Mouse (Mus musculus) cerebellum, adult (tissue): Measurements from ENCODE around the gene Ryk.

Source experiments
- ATAC-seq: cut with Nextera tagmentation; 2 replicates; pipeline ENCODE4 v1.9.2; 2017; ENCODE audit warnings: mild to moderate bottlenecking, moderate library complexity, mixed read lengths; ENCODE audit not compliant: insufficient number of reproducible peaks, low FRiP score, low TSS enrichment

Gene Ryk

DNA sequence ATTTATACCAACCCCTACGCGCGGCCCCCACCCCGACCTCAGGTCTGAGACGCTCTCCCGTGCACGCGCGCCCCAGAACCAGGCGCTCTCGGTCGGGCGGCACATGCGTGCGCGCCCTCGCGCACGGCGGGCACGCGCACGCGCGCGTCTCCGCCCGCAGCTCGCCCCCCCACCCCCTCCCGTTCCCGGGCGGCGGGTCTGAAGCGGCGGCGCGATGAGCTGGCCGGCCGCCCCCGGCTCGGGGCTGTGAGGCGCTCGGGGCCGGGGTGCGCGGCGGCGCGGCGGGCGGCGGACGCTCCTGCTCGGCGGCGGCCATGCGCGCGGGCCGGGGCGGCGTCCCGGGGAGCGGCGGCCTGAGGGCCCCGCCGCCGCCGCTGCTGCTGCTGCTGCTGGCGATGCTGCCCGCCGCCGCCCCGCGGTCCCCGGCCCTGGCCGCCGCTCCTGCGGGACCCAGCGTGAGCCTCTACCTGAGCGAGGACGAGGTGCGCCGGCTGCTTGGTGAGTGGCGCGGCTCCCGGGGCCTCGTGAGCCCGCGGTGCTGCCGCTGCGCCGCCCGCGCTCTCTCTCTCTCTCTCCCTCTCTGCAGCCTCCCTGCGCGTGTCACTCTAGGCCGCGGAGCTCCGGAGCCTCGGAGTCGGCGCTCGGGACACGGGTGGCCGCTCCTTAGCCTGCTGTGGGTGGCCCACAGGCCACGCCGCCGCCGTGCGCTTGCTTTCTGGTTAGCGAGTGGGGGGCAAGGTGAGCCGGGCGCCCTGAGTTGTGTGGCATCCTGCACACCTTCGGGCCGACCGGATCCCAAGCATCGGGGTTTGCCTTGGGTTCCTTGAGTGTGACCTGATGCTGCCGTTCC, at the start of gene Ryk:
Gene Ryk, plus strand, starts transcription at position 176 of the 850 bp plus-strand sequence.
- ATAC-seq: peak; percentile 74

GRCm38 (mm10) chr9:102789491-102789890, 45.2 kb upstream of the Ryk start:
- ATAC-seq: no peak

- no peak for ATAC-seq
Measured at GRCm38 (mm10) chr9:102791845-102792244, 42.9 kb upstream of the Ryk start.

DNA sequence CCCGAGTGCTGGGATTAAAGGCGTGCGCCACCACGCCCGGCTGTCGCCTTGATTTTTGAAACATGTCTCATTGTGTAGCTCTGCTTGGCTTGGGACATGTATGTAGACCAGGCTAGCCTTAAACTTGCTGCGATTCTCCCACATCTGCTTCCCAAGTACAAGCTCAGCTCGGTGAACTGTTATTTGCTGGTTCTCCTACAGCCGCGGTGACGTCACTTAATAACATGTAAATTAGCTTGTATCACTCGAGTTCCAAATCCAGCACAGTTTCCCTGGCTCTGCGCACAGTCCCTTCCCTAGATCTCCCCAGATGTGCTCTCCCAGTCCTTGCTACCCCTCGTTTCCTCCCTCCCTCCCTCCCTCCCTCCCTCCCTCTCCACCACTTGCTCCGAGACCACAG, 41.9 kb upstream of the Ryk start:
- no peak for ATAC-seq

DNA sequence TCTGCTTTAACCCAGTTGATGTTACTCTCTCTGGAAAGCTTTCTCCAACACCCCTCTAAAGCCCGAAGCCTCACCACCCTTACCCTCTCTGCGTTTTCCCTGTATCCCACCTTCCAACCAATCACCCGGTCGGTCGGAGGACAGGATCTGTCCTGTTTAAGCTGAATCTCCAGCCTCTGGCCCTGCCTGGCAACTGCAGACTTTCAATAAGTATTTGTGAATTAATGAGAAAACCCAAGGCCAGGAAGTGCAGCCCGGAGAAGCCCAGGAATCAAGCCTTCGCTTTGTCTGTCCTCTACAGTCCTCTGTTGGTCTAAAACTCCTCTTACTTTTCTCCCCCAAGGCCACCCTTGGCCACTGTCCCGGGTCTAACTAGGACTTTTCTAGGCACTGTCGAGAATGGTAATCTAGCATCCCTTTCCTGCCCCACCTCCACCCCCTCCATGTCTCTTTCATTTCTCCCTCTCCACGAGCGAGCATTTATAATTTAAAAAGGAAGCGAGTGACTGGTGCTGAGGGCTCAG, 41.4 kb upstream of the Ryk start:
- ATAC-seq: no peak

DNA sequence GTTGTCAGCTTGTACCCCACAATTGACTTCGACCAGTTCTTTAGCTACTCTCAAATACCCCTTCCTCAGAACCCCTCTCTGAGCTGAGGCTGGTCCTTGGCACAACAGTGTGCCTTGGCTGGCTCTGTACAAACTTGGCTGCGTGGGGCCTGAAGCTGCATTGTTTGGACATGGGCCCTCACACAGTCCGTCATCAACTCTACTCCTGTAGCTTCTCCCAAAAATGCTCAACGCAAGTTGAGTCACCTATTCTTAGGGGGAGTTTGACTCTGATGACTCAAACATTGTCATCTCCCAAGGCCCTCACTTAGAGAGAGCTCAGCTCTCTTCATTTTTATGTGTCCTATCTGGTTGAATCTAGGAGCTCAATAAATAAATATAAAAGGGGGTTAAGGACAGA, 36.3 kb upstream of the Ryk start:
- ATAC-seq: no peak

GRCm38 (mm10) chr9:102806056-102806573, 28.6 kb upstream of the Ryk start:
- no peak for ATAC-seq

DNA sequence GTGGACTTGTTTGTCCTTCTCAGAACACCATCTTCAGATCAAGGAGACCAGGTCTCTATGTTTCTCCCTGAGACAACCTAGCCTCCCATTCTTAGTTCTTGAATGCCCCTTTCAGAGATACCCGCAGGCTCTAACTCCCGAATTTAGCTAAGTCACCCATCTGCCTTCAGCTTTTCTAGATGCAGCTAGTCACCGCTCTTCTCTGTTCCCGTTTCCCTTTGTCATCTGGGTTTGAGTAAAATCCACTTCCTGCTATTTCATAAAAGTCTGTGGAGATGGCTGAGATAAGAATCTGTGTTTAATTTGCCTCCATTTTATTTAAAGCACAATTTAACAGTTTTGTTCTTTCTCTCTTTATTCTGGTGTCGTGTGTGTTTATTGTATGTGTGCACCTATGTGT, 23.5 kb upstream of the Ryk start:
- no peak for ATAC-seq

GRCm38 (mm10) chr9:102818228-102818627, 16.5 kb upstream of the Ryk start:
- no peak for ATAC-seq

DNA sequence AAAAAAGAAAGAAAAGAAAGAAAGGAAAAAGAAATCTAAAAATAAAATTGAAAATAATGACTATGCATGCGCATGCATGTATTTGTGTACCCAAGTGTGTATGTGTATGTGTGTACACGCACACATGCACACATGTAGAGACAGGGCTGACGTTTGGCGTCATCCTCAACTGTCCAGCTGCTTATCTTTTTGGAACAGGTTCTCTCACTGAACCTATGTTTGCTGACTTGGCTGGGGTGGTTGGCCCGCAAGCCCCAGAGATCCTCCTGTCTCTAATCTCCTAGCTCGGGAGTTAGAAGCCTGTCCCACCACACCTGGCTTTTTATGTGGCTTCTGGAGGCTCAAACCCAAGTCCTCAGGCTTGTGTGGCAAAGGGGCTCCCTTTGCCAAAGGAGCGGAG, 6.1 kb upstream of the Ryk start:
- no peak for ATAC-seq

DNA sequence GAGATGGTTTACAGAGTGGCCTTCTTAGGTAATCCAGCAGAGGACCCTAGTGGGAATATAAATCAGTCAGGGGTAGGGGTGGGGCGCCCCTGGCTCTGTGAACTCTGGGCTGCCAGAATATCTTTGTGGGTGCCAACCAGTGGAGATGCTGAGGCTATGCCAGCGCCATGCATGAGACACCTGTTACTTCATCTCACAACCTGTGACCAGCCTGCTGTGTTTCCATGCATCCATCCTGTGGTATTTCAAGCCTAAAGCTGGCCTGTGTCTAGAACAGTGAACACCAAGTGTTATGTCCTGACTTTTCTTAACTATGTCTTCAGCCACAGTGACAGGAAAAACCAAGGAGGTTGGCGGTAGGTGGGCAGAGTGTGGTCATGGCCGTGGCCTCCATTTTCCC, 3.2 kb upstream of the Ryk start:
- no peak for ATAC-seq

GRCm38 (mm10) chr9:102834414-102834741, 339 bp upstream of the Ryk start:
- peak; percentile 28; the same call in 1 of the 2 replicates for ATAC-seq

GRCm38 (mm10) chr9:102836279-102836678, 1.6 kb downstream of the Ryk start:
- no peak for ATAC-seq

GRCm38 (mm10) chr9:102840792-102841778, 6.4 kb downstream of the Ryk start:
- ATAC-seq: 0 out of 2 replicates have a peak, but pooled peaks have one; percentile 20

- ATAC-seq: no peak
Measured at GRCm38 (mm10) chr9:102841832-102842231, 7.1 kb downstream of the Ryk start.

DNA sequence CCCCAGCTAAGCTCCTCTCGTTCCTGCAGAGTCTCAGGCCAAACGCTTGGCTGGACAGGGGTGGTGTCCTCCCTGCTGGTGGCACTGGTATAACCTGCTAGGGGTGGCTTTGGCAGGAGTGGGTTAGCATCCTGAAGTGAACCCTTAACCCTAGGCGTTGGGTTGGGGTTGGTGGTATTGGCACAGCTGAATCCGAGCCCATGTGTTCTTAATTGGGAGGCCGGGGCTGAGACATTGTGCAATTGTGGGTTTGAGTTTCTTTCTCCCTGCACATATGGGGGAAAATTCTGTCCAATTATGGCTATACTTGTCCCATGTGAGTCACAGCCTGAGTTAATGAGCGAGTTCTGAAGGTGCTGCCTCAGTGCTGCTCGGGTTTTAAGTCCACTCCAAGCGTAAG, 7.8 kb downstream of the Ryk start:
- no peak for ATAC-seq

DNA sequence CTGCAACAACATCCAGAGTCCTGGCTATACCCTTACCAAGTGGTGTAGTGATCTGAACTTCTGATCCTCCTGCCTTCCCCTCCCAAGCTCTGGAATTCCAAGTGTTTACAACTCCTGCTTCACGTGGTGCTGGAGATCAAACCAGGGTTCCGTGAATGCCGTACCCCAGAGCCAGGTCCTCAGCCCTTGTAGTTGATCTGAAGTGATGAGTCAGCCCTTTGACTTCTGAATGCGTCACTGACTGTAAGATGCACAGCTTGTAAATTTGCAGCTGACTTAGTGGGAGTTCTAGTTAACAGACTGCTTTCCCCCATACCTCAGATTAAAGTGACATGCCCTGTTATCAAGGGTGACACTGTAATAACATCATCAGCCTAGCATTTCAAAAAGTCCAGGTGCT, 8.9 kb downstream of the Ryk start:
- ATAC-seq: no peak

GRCm38 (mm10) chr9:102845851-102846250, 11.1 kb downstream of the Ryk start:
- ATAC-seq: no peak

DNA sequence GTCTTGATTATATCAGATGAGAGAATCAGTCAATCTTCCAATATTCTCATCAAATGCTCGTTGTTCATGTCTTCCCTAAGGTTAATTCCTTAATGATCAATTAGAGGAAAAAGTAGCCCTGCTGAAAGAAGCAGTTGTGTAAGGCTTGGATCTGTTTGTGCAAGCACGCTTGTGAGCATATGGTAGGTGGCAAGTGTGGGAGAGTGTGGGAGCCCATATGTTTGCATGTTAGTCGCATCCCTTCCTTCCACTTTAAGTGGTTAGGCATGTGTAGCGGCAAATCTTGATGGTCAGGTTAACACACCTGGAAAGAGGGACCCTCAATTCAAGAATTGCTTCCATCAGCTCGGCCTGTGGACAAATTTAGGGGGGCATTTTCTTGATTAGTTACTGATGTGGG, 11.6 kb downstream of the Ryk start:
- ATAC-seq: no peak

DNA sequence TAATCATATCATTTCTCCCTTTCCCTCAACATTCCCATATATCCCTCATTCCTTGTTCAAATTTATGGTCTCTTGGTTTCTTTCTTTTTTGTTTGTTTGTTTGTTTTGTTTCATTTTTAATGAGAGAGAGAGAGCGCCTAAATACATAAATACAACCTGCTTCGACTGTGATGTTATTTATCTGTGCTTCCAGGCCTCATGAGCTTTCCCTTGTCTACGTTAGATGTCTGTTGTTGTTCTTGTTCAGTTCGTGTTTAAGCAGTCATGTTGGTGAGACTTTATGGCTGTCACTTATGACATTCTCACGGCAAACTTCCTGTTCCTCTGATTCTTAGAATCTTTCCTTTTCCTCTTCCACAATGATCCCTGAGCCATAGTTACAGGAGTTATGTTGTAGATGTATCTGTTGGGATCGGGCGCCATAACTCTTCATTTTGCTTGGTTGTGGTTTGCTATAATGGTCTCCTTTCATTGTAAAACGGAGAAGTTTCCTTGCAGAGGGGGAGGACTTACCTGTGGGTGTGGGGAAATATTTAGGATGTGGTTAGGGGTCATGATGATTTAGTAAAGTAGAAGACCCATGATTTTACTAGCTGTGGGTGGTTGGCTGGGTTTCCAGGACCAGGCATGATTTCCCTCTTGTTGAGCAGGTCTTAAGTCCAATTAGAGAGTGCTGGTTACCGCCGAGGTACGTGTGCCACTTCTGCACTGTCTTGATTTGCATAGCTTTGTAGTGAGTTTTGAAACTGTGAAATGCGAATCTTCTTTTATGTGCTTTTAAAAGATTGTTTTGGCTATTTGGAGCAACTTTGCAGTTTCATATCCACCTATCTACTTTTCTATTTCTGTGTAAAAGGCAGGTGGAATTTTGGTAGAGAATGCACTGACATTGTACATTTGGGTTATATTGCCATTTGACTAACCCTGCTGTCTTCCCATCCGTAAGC, 17.6 kb downstream of the Ryk start:
- no peak for ATAC-seq
